Mouse (Mus musculus): ENCODE results near the gene Gnb3.

DNA sequence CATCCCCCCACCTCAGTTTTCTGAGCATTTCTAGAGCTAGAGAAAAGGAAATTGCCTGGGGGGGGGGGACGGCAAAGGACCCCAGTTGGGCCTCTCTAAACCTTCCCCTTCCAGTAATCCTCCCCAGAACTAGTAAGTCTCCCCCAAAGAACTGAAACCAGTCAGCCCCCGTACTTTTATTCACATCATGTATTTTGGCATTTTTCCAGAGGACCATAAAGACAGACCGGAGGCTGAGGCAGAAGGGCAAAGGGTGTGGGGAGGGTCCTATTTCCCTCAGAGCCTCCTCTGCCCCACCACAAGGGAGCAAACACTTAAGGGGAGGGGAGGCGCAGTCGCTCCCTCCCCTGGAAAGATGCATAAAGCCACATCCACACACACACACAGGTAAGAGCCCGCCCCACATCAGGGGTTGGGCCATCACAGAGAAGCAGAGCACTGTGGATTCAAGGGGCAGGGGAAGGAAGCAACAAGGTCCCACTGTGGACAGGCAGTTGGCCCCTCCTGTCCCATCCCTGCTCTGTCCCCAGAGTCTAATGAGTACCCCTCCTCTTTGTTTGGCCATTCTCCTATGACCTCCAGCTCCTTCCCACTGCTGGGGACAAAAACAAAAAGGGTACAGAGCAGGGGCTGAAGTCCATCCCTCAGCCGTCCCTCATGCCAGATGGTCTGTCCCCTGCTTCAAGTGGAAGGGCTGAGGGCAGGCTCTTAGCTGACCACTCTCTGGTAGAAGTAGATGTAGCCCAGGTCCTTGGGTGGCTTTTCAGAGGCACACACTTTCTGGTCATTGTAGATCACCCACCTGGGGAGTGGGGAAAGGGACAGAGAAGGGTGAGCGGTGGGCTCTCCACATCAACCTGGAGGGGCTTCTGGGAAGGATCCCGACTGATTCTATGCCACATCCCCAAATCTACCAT is 25.0 kb downstream of the Gnb3 start:
- TF ChIP-seq CTCF (IDR thresholded peaks at IDR 0.05; ENCODE audit: borderline replicate concordance, insufficient read depth, low read depth, low read length) (no peak), POLR2A (IDR thresholded peaks at IDR 0.05; ENCODE audit: borderline replicate concordance, insufficient read depth, low read length) (no peak)
